Mouse (Mus musculus) brain, adult 2 months (tissue): ENCODE data around the gene Cdk19.
A peak's percentile ranks its signal among the peaks of the same experiment; 100 is the strongest.
"Not testable (repeated sequence)": the region's sequence is repeated elsewhere in the genome, so short reads cannot be mapped to it uniquely, and the experiment has no call there.

Source experiments
- DNase-seq: peaks from one replicate; pipeline ENCODE4 v3.0.0; 2011; ENCODE audit warnings: low read depth, low spot score

The Cdk19 gene

GRCm38 (mm10) chr10:40479621-40480193, 140.3 kb downstream of the Cdk19 start:
- no peak for DNase-seq

- DNase-seq: no peak
Measured at GRCm38 (mm10) chr10:40481534-40481933, 142.2 kb downstream of the Cdk19 start.

- no peak for DNase-seq
Measured at GRCm38 (mm10) chr10:40482285-40482684, 142.9 kb downstream of the Cdk19 start.

DNA sequence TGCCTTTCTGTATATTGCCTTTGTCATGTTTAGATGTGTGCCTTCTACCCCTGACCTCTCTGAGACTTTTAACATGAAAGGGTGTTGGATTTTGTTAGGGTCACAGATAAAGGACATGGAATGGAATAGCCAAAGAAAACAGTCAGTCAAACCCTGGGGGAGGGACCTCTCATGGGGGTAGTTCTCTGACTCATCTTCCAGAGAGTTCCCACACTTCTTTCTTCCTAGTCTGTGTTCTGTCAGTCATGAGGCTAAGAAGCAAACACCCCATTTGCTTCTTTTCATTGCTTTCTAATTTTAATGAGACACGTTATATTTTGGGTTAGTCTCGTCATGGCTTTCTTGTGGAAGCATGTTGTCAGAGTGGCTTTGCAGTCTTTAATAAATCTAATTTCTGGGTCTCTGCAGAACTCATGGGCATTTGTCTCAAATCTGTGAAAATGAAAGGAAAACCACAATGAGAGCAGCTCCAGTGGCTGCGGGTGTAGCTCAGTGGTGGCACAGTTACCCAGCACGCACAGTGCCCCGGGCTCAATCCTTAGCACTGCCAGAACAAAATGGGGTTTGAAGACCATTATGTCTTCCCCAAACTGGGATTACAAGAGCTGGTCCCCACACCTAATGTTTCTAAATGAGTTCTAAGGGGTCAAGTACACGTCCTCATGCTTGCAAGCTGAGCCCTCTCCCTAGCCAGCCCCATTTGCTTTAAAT, 149.9 kb downstream of the Cdk19 start:
- DNase-seq: no peak

- DNase-seq: no peak
Measured at GRCm38 (mm10) chr10:40491131-40491530, 151.8 kb downstream of the Cdk19 start.

DNA sequence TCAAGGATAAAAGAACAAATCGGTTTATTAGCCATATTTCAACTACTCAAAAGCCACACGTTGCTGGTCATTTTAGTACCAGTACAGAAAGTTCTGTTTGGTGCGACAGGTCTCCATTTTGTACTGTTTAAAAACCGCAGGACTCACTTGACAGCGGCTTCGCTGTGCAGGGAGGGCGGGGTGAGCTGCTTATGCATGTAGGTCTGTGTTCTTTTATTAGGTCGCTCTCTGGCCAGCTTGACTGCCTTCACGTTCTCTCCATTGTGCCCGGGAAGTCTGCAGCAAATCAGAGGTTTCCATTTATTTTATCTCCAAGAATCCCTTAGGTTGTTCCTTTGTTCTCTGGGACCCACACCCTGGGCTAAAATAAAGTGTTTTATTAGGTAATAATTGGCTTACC, 152.4 kb downstream of the Cdk19 start:
- DNase-seq: no peak

GRCm38 (mm10) chr10:40494181-40495162, 155.1 kb downstream of the Cdk19 start:
- DNase-seq: no peak

GRCm38 (mm10) chr10:40497301-40498041, 158.1 kb downstream of the Cdk19 start:
- DNase-seq: peak; percentile 58

GRCm38 (mm10) chr10:40498426-40498825, 159.1 kb downstream of the Cdk19 start:
- no peak for DNase-seq

DNA sequence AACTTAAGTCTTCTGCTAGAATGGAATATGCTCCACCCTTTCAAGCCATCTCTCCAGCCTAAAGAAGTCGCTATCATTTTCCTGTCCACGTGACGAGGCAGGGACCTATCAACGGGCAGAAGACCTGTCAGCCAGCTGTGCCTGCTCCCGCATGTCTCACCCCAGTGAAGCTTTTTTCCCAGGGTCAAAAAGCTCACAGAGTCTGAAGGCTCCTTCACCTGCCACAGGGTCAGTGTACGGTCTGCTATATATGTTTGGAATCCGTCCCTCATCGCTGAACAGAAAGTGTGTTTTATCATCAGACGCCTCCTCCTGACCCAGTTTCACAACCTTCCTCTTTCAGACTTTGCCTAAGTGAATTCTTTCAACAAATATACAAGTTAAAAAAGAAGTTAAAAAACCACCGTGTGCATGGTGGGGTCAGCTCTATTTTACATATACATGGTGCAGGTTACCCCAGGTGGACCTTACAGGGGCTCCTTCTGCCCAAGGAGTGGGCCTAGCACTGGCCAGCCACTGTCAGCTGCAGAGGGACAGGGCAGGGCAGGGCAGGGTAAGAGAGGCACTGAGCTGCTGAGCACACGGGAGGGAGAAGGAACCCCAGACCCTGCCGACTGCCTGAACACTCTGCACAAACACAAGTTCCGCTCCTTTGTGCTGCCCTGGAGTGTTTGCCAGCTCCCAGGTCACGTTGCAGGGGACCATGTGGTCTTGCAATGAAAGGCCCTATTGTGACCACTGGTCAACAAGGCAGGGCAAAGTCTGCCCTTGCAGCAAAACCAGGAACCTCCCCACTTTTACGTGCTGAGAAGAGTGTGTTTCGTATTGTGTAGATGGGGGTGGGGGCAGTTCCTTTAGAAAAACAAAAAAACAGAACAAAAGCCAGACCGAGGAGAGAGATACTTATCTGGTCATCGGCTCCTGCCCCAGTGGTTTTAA, 160.2 kb downstream of the Cdk19 start:
- DNase-seq: peak; percentile 97

GRCm38 (mm10) chr10:40500723-40501245, 161.4 kb downstream of the Cdk19 start:
- DNase-seq: no peak

DNA sequence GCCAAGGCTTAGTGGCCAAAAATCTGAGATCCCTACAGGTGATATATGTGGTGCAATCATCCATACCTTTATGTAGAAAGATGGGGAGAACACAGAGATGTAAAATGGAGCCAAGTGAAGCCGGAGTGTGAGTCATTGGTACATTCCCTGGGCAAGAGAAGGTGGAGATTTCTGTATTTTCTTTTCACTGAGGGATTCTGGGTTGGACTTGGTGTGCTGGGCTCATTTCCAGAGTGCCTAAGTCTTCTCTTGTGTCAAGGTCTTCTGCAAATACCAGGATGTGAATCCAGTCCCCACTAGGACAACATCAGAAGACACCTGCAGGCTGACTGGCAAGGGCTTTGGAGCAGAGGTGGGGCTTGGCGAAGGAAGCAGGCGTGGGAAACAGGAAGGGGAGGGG, 163.4 kb downstream of the Cdk19 start:
- DNase-seq: no peak

DNA sequence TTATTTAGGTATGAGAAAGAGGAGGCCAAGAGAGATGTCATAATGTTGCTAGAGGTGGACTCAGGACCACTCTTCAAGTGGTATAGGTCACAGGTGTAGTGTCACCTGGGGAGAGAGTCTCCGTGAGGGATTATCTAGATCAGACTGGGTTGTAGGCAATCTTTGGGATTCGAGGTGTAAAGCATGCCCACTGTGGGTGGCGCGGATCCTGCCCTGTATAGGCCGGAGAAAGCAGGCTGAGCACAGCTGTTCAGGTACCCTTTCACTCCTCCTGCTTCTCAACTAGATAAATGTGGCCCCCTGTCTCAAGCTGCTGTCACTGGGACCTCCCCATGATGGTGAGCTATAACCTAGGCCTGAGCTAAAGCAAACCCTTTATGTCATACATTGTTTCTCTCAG, 171.0 kb downstream of the Cdk19 start:
- no peak for DNase-seq

DNA sequence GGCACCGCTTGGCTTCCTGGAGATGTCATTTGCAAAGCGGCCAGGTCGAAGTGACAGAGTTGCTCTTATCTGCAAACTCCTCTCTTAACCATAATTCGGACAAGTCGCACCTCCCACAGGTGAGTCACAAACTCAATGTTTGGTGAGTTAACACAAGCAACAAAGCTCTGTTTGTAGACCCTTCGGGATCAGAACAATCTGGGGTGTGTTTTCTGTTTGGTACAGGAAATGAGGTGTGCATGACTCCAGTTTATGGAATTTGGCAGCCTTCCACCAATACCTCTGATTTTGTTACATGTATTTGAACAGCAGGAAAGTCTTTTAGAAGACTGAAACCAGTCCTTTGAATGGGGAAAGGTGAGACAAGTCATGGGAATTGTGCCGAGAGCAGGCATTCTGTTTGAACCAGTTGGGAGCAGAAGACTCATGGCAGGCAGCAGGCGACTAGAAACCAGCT, 171.9 kb downstream of the Cdk19 start:
- no peak for DNase-seq

- DNase-seq: no peak
Measured at GRCm38 (mm10) chr10:40512185-40512584, 172.8 kb downstream of the Cdk19 start.

GRCm38 (mm10) chr10:40512996-40513395, 173.6 kb downstream of the Cdk19 start:
- DNase-seq: not testable (repeated sequence)

DNA sequence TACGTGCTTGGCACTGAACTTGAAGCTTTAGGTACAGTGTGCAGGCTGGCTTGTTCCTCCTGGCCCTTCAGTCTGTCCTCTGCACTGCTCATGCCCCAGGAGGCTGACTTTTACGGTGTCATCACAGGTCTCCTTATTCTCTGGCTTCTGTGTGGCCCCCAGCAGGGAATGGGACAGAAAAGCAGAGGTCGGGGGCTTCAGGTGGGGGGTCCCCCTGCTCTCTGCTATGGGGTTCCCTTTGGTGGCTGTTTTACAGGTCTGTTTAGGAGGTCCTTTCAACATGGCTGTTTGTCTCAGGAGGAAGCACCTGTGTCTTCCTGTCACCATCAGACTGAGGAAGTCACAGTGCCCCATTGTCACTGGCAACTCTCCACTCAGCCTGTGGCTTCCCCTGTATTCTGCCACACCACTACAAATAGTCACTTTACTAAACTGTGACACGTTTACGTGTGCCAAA, 175.9 kb downstream of the Cdk19 start:
- DNase-seq: no peak

GRCm38 (mm10) chr10:40516421-40516820, 177.1 kb downstream of the Cdk19 start:
- peak; percentile 93 for DNase-seq

GRCm38 (mm10) chr10:40519586-40519985, 180.2 kb downstream of the Cdk19 start:
- DNase-seq: peak; percentile 68

GRCm38 (mm10) chr10:40521579-40521978, 182.2 kb downstream of the Cdk19 start:
- peak; percentile 64 for DNase-seq
